Mouse (Mus musculus) testis, adult 2 months (tissue): ENCODE results near the gene Vamp8. TPM values are rescaled to one million over a fixed set of nuclear protein-coding genes. Genes with fewer than 3 reads are reported as not detected.

Experiments
- H3K27ac ChIP-seq: fragments of 200-500 bp; 2 replicates; pipeline ENCODE4 v1.5.1; 2012; ENCODE audit warnings: low read depth, low read length; ENCODE audit not compliant: control insufficient read depth, insufficient read depth
- H3K27me3 ChIP-seq: fragments of 200-500 bp; 2 replicates; pipeline ENCODE4 v1.6.1; 2012; ENCODE audit warnings: mild to moderate bottlenecking, low read length, moderate library complexity; ENCODE audit not compliant: control insufficient read depth, insufficient read depth
- H3K36me3 ChIP-seq: fragments of 200-500 bp; 2 replicates; pipeline ENCODE4 v1.6.1; 2012; ENCODE audit warnings: mild to moderate bottlenecking, low read length; ENCODE audit not compliant: control insufficient read depth, insufficient read depth
- H3K4me1 ChIP-seq: fragments of 200-500 bp; 2 replicates; pipeline ENCODE4 v1.6.1; 2012; ENCODE audit warnings: low read length; ENCODE audit not compliant: control insufficient read depth, insufficient read depth
- H3K4me3 ChIP-seq: fragments of 200-500 bp; 2 replicates; pipeline ENCODE4 v1.5.1; 2012; ENCODE audit warnings: low read depth, mild to moderate bottlenecking, low read length, moderate library complexity, mixed read lengths; ENCODE audit not compliant: control insufficient read depth
- CTCF ChIP-seq: fragments of 200-500 bp; IDR thresholded peaks from 2 replicates; pipeline ENCODE4 v1.5.1; 2012; ENCODE audit warnings: low read depth, mild to moderate bottlenecking, inconsistent platforms, low read length, moderate library complexity; ENCODE audit not compliant: control insufficient read depth, insufficient read depth, insufficient replicate concordance
- POLR2A ChIP-seq: fragments of 200-500 bp; IDR thresholded peaks from 2 replicates; pipeline ENCODE4 v1.6.1; 2012; ENCODE audit warnings: low read depth, mild to moderate bottlenecking, inconsistent platforms, low read length, moderate library complexity; ENCODE audit not compliant: control insufficient read depth
- polyA plus RNA-seq: library from polyadenylated mRNA; depleted of rRNA; stranded (reverse); fragments of >200 nt; gene quantifications from 2 replicates; pipeline ENCODE4 v1.2.3, GENCODE M21; 2012

The Vamp8 gene
- polyA plus RNA-seq, 1 experiment: 14.8 TPM

- H3K4me3 ChIP-seq: no peak overlapping the region
- H3K36me3 ChIP-seq: no peaks in the 10 kb centered on the region
- H3K4me1 ChIP-seq: no peaks in the 10 kb centered on the region
- no peak overlapping the region for H3K27ac ChIP-seq
- no peaks in the 10 kb centered on the region for H3K27me3 ChIP-seq
- no peak for TF ChIP-seq POLR2A
- no peak for TF ChIP-seq CTCF
Observed at GRCm38 (mm10) chr6:72399967-72400366, 9.5 kb upstream of the Vamp8 start.

- Histone ChIP-seq H3K4me1 (no peaks in the 10 kb centered on the region), H3K36me3 (no peaks in the 10 kb centered on the region), H3K27ac (no peak overlapping the region), H3K27me3 (no peaks in the 10 kb centered on the region), H3K4me3 (no peak overlapping the region)
- TF ChIP-seq POLR2A (no peak), CTCF (no peak)
Observed at GRCm38 (mm10) chr6:72396837-72397251, 6.3 kb upstream of the Vamp8 start.

DNA sequence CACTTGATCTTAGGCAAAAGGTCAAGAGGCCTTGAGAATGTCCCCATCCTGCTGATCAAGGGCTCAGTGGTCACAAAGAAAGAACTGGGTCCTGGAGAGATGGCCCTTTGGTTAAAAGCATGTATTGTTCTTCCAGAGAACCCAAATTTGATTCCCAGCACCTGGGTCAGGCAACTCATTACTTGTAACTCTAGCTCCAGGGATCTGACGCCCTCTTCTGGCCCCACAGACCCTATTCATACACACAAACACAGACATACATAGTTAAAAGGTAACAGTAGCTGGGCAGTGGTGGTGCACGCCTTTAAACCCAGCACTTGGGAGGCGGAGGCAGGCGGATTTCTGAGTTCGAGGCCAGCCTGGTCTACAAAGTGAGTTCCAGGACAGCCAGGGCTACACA, 1.8 kb upstream of the Vamp8 start:
- no peak overlapping the region for H3K4me3 ChIP-seq
- TF ChIP-seq CTCF (no peak), POLR2A (no peak)
- H3K27me3 ChIP-seq: no peaks in the 10 kb centered on the region
- H3K27ac ChIP-seq: no peak overlapping the region
- H3K4me1 ChIP-seq: peaks cover 19% of the 10 kb centered on the region
- H3K36me3 ChIP-seq: no peaks in the 10 kb centered on the region

DNA sequence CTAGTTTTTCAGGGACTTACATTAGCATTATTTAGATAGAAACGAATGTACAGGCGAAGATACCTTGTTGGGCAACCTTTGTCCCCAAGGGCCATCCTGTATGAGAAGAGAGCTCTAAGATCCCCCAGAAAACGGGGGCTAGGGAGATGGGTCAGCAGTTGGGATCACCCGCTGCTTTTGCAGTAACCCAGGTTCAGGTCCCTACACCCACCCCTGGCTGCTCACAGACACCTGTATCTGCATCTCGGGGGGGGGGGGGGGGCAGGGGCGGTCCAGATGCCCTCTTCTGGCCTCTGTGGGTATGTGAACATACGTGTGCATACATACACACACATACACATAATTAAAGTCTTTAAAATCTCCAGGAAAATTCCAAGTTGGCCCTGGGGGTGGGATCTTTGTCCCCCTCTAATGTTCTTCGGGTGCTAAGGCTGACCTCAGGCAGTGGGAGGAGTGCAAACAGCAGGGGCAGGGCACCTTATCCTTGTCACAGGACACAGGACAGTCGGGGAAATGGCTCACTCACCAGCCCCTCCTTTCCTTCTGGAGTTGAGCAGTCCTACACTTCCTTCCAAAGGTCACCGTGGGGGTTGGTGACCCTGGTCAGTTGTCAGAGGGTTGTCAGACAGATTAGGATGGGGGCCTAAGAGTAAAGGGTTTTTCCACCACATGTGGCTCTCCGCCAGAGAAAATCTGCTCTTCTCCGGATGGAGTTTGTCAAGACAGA, 455 bp upstream of the Vamp8 start:
- Histone ChIP-seq H3K27me3 (no peaks in the 10 kb centered on the region), H3K4me3 (peak overlapping the region; percentile 86), H3K27ac (peak overlapping the region; percentile 80), H3K4me1 (peaks cover 19% of the 10 kb centered on the region), H3K36me3 (no peaks in the 10 kb centered on the region)
- TF ChIP-seq CTCF: no peak
- TF ChIP-seq POLR2A: no peak

DNA sequence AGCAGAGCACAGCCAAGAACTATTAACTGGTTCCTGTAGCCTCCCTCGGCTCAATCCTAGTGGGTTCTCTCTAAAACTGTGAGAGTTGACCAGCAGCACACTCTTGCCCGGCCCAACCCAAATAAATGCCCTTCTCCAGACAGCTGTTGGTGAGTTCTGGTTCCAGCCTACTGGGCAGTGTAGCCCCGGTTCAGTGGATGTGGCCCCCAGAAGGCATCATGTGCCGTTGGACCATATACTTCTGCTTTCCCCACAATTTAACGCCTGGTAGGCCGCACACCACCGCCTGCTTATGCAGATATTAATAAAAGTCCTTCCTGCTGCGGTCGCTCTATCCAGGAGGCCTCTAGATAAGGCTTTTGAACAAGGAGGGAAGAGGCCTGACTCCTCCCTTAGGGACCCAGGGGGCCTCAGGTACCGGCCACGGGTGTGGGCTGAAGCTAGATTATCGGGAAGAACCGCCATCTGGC, 997 bp downstream of the Vamp8 start:
- Histone ChIP-seq H3K4me3 (peak overlapping the region; percentile 86), H3K27me3 (no peaks in the 10 kb centered on the region), H3K27ac (peak overlapping the region; percentile 80), H3K4me1 (peaks cover 19% of the 10 kb centered on the region), H3K36me3 (no peaks in the 10 kb centered on the region)
- no peak for TF ChIP-seq CTCF
- TF ChIP-seq POLR2A: no peak

DNA sequence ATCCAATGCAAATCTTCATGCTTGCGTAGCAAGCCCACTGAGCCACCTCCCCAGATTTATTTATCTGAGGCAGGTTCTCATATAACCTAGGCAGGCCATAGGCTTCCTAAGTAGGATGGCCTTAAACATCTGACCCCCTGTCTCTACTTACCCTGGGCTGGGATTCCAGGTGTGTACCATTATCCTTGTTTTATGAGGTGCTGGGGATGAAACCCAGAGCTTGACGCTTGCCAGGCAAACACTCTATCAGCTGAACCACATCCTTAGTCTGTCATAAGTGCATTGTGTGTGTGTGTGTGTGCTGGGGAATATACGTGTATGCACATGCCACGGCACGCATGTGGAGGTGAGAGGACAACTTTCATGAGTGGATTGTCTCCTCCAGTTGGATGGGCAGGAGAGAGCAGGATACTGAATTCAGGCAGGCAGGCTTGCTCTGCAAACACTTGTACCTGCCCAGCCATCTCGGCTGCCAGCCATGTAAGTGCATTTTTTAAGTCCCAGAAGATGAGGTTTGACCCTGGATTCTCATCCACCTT, 1.6 kb downstream of the Vamp8 start:
- Histone ChIP-seq H3K27me3 (no peaks in the 10 kb centered on the region), H3K27ac (no peak overlapping the region), H3K4me1 (peaks cover 19% of the 10 kb centered on the region), H3K36me3 (no peaks in the 10 kb centered on the region), H3K4me3 (no peak overlapping the region)
- TF ChIP-seq POLR2A (no peak), CTCF (no peak)

DNA sequence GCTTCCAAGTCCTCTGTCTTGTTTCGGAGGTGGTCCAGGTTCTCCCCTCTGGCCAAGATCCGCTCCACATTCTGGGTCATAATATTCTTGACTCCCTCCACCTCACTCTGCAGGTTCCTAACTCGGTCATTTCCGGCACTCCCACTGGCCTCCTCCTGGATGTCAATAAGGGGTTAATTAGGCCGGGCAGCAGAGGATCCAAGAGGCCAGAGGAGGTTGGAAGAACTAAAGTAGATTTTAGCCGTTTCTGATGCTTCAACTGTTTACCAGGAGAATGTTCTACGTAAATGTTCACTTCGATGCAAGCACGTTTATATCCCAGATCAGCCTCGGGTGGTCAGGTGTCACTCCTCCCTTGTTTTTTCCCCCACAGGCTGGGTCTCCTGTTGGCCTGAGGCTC, 2.2 kb downstream of the Vamp8 start:
- TF ChIP-seq POLR2A (no peak), CTCF (no peak)
- H3K36me3 ChIP-seq: no peaks in the 10 kb centered on the region
- H3K27me3 ChIP-seq: no peaks in the 10 kb centered on the region
- no peak overlapping the region for H3K27ac ChIP-seq
- H3K4me3 ChIP-seq: no peak overlapping the region
- peaks cover 19% of the 10 kb centered on the region for H3K4me1 ChIP-seq

DNA sequence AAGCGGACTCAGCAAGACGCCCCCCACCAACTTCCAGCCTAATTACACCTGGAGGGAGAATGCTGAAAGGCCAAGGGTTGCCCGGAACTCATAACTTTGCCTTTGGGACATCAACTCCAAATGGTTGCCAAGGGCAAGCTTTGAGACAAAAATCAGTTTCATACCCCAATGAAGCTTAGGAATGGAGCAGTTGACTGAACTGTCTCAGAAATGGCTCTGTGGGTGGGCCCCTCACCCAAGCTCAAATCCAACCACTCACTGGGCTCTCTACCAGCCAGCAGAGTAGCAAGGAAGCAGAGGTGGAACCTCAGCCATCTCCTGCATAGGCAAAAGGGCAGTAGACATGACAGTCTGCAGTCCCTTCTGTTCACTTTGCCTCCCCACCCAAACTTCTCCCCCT, 2.7 kb downstream of the Vamp8 start:
- TF ChIP-seq POLR2A (no peak), CTCF (no peak)
- H3K4me1 ChIP-seq: peaks cover 19% of the 10 kb centered on the region

More for the DNA sequence above, 2.7 kb downstream of the Vamp8 start:
- no peaks in the 10 kb centered on the region for H3K27me3 ChIP-seq
- H3K4me3 ChIP-seq: no peak overlapping the region
- no peak overlapping the region for H3K27ac ChIP-seq
- H3K36me3 ChIP-seq: no peaks in the 10 kb centered on the region
